Mouse (Mus musculus) T-helper 2 cell (primary cell): Measurements from ENCODE around the gene Kcnk7.

ENCODE experiments used
- in situ Hi-C: fragments of 300-600 bp; cut with MboI, MseI; formaldehyde crosslinking; loops from one replicate; pipeline ENCODE4 v1.15.1; 2025; ENCODE audit warnings: high pct_unique_total_duplicates

Gene Kcnk7

DNA sequence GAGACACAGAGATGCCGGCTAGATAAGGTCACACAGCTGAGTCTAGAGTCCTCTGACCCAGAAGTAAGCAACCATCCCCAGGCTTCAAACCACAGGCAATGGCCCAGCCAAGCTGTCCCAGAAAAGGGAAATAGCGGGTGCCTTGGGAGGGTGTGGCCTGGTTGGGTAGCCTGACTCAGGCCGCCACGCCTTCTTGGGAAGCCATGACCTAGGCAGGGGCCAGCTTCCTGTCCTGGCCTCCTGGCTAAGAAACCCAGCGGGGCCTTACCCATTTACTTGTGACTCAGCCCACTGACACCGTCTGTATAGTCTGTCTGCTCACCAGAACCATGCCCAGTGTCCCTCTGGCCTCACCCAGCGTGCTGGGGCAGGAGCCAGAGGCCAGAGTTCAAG lies 20.4 kb downstream of the Kcnk7 start:
- in situ Hi-C loops: loop anchor here (10.0 kb wide), 1 partner anchor 60 kb away; the partner anchor contains the start of gene Sipa1

DNA sequence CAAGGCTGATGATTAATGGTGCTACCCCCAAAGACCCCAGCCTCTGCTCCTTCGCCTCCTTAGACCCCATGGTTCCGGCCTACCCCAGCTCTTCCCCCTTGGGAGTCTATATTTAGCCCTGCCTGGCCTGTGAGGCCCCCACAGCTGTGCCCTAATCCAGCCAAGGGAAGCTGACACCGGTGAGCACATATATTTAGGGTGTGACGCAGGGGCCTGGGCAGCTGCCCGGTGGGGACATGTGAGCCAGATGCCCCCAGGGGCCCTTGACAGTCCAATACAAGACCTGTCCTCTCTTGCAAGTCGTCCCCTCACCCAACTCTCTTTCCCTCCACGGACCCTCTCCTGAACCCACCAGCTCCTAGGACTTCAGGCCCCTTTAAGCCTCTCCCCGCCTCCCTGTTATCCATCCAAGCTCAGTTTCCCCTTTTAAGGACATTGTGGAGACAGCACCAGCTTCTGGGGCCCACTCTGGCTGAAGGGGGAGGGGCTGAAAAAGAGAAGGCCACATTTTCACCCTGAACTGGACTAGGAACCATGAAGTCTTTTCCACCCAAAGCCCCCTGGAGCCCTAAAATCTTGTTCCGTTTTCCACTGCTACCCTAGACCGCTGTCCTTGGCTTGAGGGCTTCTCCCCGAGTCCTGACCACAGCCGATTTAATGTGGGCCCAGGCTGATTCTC lies 21.0 kb downstream of the Kcnk7 start:
- in situ Hi-C loops: loop anchor here (10.0 kb wide), 1 partner anchor 60 kb away; the partner anchor contains the start of gene Sipa1

DNA sequence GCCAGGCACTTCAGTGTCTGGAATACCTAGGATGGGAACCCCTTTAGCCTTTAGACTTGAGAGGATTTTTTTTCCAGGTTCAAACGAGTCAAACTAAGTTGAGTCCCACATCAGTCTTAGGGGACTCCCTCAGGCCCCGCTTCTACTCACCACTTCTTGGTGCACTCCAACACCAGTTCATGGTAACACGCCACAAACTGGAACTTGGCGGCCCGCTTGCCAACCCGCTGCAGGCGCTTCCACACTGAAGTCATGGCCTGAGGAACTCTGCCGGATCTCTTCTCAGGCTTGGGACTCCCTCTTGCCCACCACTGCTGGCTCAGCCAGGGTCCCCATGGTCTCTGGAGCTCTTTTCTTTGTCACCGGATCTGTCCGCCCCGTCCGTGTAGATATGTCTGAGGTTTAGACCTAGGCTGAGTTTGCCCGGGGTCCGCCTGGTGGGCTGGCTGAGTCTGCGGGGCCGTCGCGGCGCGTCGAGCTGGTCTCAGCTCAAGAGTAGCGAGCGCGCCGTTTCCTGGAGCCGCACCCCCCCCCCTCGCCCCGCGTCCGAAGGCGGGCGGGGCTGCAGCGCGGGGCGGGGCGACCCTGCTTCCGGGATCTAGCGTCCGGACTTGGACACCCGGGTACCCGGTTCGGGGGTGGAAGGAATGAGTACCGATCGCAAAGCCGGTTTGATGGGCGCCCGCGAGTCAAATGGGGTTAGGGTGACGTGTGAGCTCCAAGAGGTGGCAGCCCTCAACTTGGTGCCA lies 21.8 kb downstream of the Kcnk7 start, which contains the start of gene Ehbp1l1:
Gene Ehbp1l1 (minus strand): TSS at position 551 of the 749 bp plus-strand sequence.
- in situ Hi-C loops: loop anchor here (10.0 kb wide), 1 partner anchor 61 kb away; the partner anchor contains the start of gene Sipa1

DNA sequence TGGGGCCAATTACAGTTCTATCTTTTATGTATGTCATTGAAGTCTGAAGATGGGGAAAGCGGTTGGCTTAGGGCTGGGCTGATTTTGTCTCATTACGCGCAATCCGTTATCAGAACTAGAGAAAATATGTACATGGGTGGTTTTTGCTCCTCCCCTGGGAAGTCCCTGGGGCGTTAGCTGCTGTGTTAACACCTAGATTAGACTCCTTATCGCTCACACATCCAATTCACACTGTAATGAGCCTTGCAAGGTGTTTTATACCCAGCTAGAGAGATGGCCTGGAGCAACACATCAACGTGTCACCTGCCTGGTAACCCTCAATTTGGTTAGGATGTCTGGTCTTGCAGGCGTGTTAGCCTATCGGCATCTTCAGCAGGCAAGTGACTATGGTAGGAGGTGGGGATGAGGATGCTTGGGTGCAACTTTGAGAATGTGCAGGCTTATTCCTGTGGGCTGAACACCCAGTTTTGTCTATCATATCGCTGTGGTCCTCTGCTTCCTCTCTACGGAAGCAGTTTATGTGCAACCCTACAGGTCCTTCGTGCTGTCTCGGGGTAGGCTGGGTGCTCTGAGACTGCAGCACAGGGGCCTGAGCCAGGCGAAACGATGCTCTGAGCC lies 22.9 kb downstream of the Kcnk7 start:
- in situ Hi-C loops: loop anchor here (10.0 kb wide), 1 partner anchor 62 kb away; the partner anchor contains the start of gene Sipa1

DNA sequence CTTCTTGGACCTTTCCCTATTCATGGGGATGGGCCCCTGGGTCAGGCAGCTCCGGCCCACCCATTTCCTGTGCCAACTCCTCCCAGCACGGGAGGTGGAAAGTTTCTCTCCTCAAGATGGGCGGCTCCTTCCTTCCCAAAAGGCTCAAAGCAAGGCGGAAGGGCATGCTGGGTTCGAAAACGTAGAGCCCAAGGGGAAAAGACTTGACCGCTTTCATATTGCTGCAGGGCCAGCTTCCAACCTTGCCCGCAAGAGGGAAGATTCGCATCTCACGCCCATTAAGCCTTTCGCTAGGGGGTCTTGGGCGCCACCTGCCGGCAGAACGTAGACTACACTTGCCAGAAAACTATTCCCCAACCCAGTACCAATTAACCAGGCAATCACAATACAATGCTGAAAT lies 23.5 kb downstream of the Kcnk7 start:
- in situ Hi-C loops: loop anchor here (10.0 kb wide), 1 partner anchor 63 kb away; the partner anchor contains the start of gene Sipa1

DNA sequence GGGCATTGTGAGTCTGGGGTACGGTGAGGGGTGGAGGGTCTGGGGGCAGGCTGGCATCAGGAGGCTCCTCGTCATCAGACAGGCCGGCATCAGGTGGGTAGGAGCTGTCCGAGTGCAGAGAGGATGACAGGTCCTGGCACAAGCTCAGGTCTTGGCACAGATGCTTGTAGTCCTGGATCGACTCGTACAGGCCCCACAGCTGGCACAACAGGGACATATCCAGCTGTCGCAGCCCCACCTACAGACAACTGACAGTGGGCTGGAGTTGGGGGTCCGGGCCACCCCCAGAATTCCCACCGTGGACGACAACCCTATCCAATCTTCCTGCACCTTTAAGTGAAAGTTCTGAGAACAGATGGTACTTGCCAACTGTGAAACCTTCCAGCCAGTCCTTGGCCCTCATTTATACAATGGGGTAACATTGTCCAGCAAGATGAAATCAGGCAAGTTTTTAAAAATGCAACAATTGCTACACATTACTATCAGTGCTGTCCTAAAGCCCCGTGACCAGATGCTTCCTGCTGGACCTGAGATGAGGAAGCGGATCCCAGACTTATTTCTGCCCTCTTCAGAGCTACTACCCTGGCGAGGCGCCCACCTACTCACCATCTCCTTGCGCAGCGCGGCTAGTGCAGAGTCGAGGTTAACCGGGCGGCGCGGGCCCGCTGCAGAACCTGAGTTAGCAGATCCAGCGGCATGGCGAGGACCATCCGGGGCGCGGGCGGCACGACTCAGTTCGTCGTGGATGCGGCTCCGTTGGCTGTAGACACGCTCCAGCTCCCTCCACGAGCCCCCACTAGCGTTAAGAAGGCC lies 24.7 kb downstream of the Kcnk7 start:
- in situ Hi-C loops: loop anchor here (10.0 kb wide), 1 partner anchor 64 kb away; the partner anchor contains the start of gene Sipa1

DNA sequence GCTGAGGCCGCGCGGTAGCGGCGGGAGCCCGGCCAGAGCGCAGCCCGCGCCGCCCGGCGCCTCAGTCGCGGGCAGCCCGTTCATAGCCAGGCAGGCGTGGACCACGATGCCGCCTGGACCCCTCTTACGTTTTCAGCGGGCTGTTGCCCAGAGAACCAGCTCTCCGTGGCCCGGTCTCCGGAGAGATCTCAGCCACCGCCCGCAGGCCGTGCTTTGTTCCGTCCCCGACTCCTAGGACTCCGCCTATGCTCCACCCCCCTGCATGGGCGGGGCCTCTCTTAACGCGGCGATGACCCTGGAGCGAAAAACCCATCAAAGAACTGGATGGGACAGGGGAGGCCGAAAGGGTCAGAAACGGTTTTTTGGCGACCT lies 25.3 kb downstream of the Kcnk7 start, which contains the start of gene Fam89b:
Gene Fam89b (minus strand): TSS at position 210 of the 372 bp plus-strand sequence.
- in situ Hi-C loops: loop anchor here (10.0 kb wide), 1 partner anchor 65 kb away; the partner anchor contains the start of gene Sipa1

DNA sequence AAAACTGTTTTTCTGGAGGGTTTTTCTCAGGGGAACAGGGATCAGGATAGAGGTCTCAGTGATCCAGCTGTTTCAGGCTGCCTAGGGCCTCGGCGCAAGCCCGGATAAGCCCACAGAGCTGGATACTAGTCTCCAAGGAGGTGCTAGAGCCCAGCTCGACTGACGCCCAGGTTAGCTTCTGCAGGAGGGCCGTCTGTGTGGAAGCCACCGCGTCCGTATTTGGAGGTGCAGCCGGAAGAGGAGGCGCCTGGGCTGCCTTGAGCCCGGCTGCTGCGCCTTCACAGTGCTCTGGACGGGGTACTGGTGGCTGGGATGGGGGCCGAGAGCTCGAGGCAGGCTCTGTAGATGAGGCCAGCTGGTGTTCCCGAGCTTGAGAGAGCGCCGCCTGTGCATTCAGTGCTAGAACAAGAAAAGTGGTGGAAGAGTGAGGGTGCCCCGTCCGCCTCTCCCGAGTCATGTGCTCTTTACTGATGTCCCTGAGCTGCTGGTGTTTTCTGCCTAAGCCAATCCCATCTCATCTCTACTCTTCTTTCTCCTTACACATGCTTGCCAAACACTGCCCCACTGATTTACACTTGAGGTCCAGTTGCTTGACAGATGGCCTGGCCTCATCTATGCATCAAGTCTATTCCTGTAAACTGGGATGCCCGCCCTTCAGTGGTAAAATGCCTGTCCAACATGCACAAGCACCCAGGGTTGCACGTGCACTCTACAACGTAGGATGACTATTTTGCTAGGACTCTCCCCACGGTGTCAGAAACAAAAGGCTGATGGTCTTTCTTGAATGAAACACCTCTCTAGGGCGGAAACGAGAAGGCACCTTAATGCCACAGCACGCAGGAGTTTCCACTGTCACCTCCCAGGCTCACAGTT lies 26.4 kb downstream of the Kcnk7 start:
- in situ Hi-C loops: no loop called here

DNA sequence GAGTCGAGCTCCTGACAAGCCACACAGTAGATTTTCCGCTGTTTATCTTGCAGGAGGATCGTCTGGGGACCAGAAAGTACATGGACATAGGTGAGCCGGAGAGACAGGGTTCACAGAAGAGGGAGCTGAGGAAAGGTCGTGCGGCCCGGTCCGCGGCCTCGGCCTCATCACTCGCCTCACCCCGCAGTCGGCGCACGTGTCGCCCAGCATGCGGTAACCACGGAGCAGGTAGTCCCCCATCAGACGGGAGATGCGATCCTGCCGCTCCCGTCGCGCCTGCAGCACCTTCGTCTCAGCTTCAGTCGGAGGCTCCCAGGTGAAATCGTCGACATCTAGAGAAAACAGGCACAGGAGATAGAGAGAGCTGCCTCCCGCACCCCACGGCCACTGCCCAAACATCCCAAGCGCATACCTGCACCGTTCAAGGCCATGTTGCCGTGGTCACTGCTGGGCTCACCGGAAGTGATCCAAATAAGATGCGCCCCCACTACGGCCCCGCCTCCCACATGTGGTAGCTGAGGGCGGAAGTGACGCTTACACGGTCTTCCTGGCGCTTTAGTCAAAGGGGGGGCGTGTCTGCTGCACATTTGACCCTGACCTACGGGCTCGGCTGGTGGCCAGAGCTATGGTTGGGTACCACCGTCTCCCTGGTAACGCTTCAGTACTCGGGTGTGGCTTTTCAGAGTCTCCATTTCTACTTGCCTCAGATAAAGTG lies 27.3 kb downstream of the Kcnk7 start:
- in situ Hi-C loops: no loop called here

DNA sequence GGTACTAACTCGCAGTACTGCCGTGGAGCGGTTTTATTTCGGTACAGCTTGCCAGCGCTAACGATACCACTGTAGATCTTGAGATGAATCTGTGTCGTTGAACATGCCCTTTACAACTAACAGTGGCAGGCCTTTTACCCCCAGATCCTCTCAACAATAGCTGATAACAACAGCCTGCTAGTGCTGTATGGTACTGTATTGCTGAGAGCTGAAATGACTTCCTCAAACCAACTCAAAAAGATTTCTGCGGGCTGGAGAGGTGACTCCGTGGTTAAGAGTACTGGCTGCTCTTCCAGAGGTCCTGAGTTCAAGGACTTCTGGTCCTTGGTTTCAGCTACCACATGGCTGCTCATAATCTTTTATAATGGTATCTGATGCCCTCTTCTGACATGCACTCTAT lies 30.2 kb downstream of the Kcnk7 start:
- in situ Hi-C loops: no loop called here

DNA sequence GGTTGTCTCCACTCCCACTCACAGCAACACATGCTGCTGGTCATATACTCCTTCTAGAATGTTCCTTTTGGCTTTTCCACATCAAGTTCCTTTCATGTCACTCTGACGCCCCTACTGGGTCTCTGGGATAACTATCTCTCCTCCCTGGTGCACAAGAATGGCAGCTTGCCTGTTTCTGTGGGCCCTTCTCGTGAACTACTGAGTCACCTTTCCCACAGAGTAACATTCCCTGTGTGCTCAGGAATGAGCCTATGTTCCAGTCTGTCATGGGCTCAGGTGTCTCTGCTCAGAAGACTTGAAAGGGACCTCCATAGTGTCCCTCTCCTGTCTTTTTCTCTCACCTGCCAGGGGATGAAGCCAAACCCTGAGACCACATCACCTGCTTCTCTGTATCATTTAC lies 35.3 kb downstream of the Kcnk7 start:
- in situ Hi-C loops: no loop called here

DNA sequence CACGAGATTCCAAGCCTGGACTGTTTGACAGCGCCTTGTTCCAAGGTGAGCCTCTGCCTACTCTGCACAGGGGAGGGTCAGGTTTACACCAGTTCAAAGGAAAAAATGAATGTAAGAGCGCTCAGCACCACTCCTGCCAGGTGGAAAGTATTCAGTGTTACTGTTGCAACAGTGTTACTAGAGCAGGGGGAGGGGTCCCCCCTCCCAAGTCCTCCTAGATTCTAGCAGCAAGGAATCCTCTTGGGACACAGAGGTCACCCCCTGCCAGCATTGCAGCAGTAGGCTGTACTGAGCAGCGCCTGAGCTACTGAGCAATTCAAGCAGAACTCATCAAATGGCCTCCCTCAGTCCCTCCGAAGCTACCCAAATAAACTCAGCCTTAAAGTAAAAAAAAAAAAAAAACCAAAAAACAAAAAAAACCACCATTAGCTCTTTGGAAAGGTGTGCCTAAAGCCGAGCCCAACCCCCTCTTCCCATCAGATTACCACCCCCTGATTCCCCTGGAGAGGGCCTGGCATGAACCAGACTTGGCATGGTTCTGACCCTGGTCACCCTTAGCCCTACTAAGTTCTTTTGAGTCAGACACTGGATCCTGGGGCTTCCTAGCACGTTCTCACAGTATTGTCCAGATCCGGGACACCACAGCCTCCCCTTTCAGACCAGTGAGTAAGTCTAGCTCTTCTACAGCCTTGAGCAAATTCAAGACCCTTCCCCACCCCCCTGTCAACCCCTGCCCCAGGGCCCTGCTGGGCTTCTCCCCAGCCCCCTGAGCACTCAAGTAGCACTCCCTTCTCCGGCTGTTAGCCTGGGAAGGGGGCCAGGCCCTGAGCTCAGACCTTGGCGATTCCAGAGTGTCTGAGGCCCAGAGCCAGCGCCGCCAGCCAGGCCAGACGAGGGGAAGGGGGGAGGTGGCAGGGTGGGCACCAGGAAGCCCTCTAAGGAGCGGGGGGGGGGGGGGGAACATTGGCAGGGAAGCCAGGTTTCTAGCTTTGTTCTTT lies 36.5 kb downstream of the Kcnk7 start, which contains the start of gene Ltbp3:
Gene Ltbp3 (plus strand): TSS at position 585 of the 998 bp plus-strand sequence.
- in situ Hi-C loops: no loop called here

DNA sequence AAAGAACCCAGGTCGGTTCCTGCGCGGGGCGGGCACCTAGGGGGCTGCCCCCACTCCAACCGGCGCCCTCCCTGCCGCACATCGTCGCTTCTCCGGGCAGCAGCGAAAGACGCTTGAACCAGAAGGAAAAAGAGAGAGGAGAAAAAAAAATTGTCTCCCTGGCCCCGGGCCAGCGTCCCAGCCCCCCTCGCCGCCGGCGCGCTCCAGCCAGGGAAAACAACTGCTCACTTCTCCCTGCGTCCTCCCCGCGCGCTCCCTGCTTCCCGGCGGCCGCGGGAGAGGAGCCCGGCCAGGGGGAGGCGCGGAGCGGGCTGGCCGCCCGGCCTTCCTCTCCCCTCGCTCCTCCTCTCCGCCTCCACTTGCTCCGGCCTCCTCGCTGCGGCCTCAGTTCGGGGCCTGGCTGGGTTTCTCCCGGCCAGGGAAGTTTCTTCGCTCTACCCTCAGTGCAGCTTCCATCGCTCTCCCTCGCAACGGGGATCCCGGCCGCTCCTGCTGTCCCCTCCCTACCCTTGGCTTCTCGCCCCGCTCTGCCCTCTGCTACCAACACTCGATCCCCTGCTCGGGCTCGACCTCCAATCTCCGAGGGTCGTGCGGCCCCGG lies 37.6 kb downstream of the Kcnk7 start:
- in situ Hi-C loops: no loop called here

DNA sequence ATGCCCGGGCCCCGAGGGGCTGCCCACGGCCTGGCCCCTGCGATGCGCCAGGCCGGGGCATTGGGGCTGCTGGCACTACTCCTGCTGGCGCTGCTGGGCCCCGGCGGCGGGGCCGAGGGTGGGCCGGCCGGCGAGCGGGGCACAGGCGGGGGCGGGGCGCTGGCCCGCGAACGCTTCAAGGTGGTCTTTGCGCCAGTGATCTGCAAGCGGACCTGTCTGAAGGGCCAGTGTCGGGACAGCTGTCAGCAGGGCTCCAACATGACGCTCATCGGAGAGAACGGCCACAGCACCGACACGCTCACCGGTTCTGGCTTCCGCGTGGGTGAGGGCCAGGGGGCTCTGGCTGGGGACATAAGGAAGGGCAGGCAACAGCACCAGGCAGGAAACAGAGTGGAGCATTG lies 38.1 kb downstream of the Kcnk7 start:
- in situ Hi-C loops: no loop called here

DNA sequence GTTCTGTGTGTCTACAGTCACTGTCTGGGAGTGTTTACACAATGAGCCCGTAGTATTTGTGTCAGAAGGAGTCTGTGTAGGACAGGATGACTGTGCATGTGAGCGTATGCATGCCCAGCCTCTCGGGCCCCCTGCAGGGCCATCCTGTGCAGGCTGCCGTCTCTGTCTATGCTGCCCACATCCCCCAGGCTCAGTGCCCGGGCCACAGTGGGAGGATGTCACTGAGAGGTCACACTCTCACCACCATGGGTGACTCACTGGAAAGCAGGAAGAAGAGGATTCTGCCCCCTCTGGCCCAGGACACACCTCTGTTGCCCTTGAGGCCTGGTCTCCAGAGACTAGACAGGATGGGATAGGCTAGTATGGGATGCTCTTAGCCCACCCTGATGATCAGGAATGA lies 39.4 kb downstream of the Kcnk7 start:
- in situ Hi-C loops: no loop called here

DNA sequence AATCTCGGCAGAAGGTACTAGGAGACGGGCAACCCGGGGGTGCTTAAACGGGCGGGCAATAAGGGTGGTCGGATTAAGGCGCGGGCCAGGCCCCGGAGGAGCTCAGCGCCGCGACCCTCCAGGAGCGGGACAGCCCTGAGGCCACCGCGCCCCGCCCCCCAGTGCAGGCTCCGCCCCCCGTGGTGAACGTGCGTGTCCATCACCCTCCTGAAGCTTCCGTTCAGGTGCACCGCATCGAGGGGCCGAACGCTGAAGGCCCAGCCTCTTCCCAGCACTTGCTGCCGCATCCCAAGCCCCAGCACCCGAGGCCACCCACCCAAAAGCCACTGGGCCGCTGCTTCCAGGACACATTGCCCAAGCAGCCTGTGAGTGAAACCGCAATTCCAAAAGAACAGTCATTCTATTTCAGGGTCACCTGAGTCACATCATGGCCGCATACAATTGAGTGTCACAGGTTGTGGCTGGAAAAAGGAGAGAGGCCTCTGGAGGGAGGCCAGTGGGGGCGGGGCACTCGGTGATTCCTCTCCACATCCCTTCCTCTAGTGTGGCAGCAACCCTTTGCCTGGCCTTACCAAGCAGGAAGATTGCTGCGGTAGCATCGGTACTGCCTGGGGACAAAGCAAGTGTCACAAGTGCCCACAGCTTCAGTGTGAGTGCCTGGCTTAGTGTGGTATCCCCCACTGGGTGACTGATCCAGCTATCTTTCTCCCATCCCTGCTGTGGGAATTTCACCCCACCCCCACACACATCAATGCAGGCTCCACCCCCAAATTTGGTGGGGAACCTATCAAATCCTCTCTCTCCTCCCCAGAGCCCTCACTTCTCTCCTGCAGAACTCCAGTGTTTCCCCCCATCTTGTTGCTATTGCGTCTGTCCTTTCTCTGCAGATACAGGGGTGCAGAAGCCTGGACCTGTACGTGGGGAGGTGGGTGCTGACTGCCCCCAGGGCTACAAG lies 41.9 kb downstream of the Kcnk7 start:
- in situ Hi-C loops: no loop called here

DNA sequence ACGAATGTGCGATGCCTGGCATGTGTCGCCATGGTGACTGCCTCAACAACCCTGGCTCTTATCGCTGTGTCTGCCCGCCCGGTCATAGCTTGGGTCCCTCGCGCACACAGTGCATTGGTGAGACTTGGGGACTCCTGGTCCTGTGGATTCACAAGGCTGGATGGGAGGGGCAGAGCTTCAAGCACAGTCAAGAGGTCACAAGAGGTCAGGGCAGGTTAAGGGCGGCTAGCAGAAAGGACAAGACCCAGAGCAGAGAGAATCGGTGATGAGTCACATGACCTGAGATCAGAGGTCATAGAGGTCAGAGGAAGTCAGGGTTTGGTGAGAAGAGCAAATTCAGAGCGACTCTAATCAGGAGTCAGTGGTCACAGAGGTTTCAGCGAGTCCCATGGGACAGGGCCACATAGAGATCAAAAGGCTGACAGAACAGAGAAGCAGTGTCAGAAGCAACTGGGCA lies 42.8 kb downstream of the Kcnk7 start:
- in situ Hi-C loops: no loop called here
